Mouse (Mus musculus) cerebellum, adult 11-12 months (tissue): ENCODE data around the gene Ripk4.

Experiments
- DNase-seq: peaks from one replicate; pipeline ENCODE4 v3.0.0; 2022

Ripk4 gene

DNA sequence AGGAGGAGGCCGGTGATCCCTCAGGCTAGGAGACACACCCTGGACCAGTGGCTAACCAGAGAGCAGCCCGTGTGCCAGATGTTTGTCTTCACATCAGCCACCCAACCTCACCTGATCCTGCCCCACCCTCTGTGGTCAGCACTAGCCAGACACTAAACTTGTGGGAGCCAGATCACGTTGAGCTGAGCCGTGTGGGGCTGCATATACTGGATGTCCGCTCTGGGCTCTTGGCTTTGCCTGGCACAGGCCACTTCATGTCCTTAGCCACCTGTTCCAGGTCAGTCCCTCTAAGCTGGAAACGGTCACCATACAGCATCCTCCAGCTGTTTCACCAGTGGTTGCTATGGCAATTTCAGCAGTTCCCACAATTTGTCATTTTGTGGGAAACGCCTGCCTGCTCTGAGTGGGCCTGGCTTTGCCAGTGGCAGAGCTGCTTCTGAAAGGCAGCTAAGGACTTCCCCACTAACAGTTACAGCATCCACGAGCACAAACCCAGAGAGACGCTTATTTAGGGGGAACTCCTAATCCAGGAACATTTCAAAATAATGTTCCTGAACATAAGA is 28.7 kb downstream of the Ripk4 start:
- DNase-seq, result no peak

DNA sequence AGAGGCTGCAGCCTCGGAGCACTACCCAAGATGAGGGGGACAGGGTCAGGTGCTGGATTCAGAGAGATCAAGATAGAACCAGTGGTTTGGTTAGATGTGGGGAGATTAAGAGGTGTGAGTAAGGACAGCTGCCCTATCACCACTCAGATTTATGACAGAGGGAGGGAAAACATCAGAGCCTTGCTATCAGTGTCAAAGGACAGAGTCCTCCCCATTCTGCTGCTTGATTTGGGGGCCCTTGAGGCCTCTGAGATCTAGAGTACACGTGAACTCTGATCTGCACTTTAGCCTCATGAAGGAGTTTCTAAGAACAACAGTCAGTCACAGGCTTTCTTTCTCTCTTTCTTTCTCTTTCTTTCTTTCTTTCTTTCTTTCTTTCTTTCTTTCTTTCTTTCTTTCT is 30.0 kb downstream of the Ripk4 start:
- DNase-seq, result no peak

DNA sequence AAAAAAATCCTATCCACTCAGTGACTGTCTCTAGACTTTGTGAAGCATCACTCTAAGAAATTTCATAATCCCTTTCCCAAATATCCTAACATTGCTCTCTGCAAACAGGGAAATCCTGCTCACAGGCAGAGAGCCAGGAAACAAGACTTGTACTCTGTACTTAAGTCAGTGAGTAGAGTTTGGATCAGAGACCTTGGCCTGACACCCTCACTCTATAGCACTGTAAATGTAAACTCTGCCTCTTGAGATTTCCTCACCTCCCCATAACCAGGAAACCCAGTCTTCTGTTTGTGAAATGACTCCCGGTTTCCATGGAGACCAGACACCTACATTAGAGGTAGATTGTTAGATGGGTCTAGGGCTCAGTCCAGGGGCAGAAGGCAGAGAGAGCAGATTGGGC is 33.3 kb downstream of the Ripk4 start:
- no peak for DNase-seq

DNA sequence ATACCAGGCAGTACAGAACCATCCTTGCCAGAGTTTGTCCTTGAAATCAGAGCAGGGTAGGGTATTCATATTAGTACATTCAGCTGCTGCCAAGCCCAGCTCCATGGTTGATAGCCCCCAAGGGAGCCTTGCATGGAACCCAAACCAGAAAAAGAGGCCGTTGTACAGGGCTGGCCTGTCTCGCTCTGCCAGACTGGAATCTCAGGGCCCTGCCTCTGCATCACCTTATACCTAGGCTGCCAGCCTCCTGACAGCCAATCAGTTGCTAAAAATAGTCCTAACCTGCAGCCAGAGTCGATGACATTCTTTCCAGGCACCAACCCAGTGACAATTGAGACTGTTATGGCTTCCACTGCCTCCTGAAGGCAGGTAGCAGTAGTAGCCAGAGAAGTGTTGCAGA is 37.2 kb downstream of the Ripk4 start:
- no peak for DNase-seq

DNA sequence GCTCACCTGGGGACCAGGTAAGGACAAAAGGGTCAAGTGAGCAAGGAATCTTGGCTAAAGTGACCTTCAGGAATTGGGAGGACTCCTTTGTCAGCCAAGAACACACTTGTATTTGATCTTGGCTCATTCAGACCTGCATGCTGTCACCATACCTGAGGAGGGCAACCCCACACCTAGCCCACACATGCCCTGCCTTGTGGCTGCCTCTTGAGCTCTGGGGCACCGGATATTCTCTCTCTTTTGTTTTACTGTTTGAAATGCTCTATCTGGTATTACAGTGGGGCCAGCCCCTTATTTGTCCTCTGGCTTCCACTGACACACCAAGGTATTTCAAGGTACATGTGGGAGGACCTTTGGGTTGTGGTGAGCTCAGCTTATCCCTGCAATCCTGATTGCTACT is 43.5 kb downstream of the Ripk4 start:
- DNase-seq, result no peak

DNA sequence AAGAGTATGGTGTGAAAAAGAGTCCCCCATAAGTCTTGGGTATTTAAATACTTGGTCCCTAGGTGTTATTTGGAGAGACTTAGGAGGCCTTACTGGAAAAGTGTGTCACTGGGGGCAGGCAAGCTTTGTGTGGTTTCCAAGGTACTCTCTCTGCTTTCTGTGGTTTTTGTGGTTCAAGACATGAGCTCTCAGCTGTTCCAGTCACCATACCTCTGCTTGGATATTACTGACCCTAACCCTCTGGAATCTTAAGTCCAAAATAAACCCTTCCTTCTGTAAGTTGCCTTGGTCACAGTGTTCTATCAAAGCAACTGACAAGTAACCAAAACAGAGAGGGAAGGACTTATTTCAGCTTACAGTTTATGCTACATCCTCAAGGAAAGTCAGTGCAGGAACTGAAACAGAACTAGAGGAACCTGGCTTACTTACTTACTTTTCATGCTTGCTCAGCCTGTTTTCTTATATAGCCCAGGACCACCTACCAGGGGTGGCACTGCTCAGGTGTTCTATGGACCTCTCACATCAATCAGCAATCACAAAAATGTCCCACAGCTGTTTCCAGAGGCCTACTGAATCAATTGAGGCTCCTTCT is 44.1 kb downstream of the Ripk4 start:
- no peak for DNase-seq

DNA sequence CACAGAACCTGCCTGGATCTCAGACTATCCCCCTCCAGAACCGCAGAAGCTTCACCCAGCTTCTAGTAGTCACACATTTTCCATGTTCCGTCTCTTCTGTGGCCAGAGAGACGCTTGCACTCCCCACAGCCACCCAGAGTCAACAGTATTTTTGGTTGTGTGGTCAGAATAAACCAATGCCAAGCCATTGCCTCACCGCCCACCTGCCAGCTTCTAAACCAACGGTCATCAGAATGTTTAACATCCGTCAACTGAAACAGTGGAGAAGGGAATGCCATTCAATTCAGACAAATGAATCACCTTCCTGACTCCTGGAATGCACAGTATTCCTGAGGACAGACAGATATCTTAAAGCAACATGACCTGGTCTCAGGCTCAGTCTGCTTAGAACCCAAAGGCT is 47.0 kb downstream of the Ripk4 start:
- DNase-seq, result no peak

DNA sequence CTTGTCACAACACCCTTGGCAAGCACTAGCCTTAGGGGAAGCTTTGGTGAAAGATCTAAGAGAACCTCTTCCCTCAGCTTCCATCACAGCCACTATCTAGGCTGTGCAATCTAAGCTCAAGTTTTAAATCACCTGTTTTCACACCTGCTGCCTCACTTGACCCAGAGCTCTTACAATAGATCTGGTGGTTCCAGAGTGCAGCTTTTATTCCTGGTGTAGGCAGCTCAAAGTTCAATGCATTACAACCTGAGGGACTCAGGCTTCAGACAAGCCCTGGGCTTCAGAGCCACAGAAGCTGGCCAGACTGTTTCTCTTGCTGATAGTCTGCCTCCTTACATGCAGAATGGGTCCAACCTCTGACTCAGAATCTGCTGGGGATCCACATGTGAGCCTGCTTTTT is 51.5 kb downstream of the Ripk4 start:
- DNase-seq, result no peak

DNA sequence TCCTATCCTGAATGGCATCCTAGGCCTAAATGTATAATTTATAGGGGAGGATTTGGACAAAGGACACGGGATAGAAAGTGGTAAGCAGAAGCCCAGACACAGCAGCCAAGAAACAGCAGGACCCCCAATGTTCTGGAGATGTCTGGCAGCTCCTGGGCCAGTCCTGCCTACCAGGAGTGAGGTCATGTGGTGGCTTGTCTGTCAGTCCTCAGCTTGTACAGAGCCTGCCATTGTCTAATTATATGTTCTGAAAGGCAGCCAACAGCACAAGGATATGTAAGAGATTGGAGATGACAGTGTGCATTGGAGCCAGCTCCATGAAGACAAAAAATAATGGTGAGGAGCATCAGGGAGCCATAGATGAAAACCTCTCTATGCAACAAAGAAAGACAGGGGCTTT is 61.7 kb downstream of the Ripk4 start:
- peak; percentile 10 for DNase-seq

DNA sequence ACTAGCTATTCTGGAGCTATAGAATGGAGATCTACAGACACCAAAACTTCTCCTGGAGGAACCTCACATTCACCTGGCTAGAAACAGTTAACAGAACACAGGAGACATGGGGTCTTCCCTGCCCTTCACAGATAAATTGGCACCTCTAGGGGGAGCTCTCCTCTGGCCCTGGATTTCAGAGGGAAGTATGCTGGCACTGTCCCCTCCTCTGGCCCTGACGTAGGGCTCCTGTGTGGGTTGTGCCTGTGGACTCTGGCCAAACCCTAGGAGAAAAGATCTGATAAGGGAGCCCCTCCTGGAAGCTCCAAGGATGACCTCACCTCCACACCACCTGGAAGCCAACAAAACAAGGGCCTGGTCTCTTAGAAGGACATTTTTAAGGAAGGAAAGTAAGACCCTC is 65.8 kb downstream of the Ripk4 start:
- DNase-seq, result no peak

DNA sequence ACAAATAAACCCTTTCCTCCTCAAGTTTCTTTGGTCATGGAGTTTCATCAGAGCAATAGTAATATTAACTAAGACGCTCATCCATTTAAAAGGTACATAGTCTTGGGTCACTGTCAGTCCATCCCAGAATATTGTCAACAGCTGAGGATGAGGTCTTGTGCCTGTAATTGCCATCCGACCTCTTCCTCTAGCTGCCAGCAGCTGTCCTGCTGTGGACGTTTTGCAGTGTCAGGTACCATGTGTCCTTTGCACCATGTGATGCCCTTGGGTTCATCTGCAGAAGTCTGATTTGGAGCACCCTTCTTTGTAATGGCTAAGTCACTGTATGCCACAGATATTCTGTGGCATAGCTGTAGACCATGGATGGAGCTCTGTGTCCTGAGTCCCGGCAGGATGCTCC is 67.9 kb downstream of the Ripk4 start:
- no peak for DNase-seq
